Mouse (Mus musculus) cerebellum, adult 8-10 months (tissue): ENCODE measurements around the gene Atf6.

Experiments
- DNase-seq: peaks from one replicate; pipeline ENCODE4 v3.0.0; 2022

Gene Atf6

GRCm38 (mm10) chr1:170844380-170844779 lies 23.2 kb downstream of the Atf6 start:
- no peak for DNase-seq

- no peak for DNase-seq
Measured at GRCm38 (mm10) chr1:170839685-170840084, 27.9 kb downstream of the Atf6 start.

- no peak for DNase-seq
Measured at GRCm38 (mm10) chr1:170834756-170835155, 32.8 kb downstream of the Atf6 start.

GRCm38 (mm10) chr1:170829781-170830180 lies 37.8 kb downstream of the Atf6 start:
- DNase-seq, result no peak

- no peak for DNase-seq
Measured at GRCm38 (mm10) chr1:170829344-170829743, 38.2 kb downstream of the Atf6 start.

GRCm38 (mm10) chr1:170820103-170820814 lies 47.3 kb downstream of the Atf6 start:
- no peak for DNase-seq

- no peak for DNase-seq
Measured at GRCm38 (mm10) chr1:170815287-170816004, 52.1 kb downstream of the Atf6 start.

GRCm38 (mm10) chr1:170812822-170813221 lies 54.7 kb downstream of the Atf6 start:
- DNase-seq, result no peak

- no peak for DNase-seq
Measured at GRCm38 (mm10) chr1:170807600-170808270, 59.8 kb downstream of the Atf6 start.

- no peak for DNase-seq
Measured at GRCm38 (mm10) chr1:170804721-170805120, 62.9 kb downstream of the Atf6 start.

GRCm38 (mm10) chr1:170802669-170803068 lies 64.9 kb downstream of the Atf6 start:
- DNase-seq, result no peak

- no peak for DNase-seq
Measured at GRCm38 (mm10) chr1:170800694-170801093, 66.9 kb downstream of the Atf6 start.

- DNase-seq, result no peak
Measured at GRCm38 (mm10) chr1:170795741-170796347, 71.7 kb downstream of the Atf6 start.

- DNase-seq, result no peak
Measured at GRCm38 (mm10) chr1:170791542-170791941, 76.0 kb downstream of the Atf6 start.

- DNase-seq, result no peak
Measured at GRCm38 (mm10) chr1:170791001-170791400, 76.6 kb downstream of the Atf6 start.

- no peak for DNase-seq
Measured at GRCm38 (mm10) chr1:170787643-170788042, 79.9 kb downstream of the Atf6 start.

- DNase-seq, result no peak
Measured at GRCm38 (mm10) chr1:170786570-170787341, 80.8 kb downstream of the Atf6 start.

- no peak for DNase-seq
Measured at GRCm38 (mm10) chr1:170777688-170778087, 89.9 kb downstream of the Atf6 start.

- no peak for DNase-seq
Measured at GRCm38 (mm10) chr1:170774431-170774830, 93.1 kb downstream of the Atf6 start.

GRCm38 (mm10) chr1:170773506-170773905 lies 94.1 kb downstream of the Atf6 start:
- no peak for DNase-seq

- no peak for DNase-seq
Measured at GRCm38 (mm10) chr1:170771437-170772003, 96.1 kb downstream of the Atf6 start.

- DNase-seq, result no peak
Measured at GRCm38 (mm10) chr1:170770691-170771090, 96.9 kb downstream of the Atf6 start.
